In the genomic region with DNA sequence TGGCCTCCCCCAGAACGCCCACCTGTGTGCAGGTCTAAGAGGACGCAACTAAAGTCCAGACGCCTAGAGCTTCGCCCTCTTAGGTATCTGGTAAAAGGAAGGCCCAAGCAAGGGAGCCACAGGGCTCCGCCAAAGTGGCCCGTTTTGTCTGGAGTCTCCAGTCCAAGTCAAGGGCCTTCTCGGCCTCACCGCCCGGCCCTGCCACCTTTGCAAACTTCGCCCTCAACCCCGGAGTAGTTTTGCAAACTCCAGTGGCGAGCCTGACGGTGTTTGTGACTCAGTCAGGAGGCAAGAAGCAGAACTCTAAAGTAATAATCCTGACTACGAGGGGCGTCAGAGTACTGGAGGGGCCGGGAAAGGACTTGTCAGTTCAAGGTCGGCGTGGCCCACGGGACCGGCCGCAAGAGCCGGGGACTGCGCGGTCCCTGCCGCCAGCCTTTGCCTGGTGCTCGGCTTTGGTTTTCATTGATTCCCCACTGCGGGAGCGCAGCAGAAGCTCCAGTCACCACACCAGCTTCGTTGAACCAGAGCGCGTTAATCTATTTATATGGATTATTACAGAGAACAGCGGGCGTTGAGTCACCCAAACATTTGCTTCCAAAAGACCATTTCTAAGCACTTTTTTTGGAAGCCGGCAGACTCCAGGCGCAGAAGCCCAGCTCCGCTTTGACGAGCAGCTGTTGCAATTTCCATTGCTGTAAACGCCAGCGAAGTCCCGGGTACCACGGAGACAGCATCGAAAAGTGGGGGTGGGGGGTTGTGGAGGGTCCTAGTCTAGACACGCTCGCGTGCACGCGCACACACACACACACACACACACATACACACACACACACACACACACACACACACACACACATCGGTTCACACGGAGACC, we compare ENCODE assay signal across 8 mouse cellular contexts. TPM values are rescaled to one million over a fixed set of nuclear protein-coding genes. Genes with fewer than 3 reads are reported as not detected.
DNase-seq lines count a peak whose midpoint lies in the region; ATAC-seq and TF ChIP-seq lines count a peak whose summit lies in the region.

No protein-coding gene starts in this region.

- peak overlapping the region; percentile 93 for H3K4me2 ChIP-seq in intestine, embryonic 15.5 days (replicated peaks)
- H3K4me2 ChIP-seq in limb, embryonic 11.5 days (ENCODE audit: low read depth, severe bottlenecking), result peak overlapping the region; percentile 95
- H3K4me2 ChIP-seq in midbrain, embryonic 14.5 days (ENCODE audit: low read length), result peak overlapping the region; percentile 97

- no peak overlapping the region for H3K27ac ChIP-seq in cortical plate, adult 2 months (ENCODE audit: insufficient read depth, low read length)
- H3K27ac ChIP-seq in intestine, embryonic 15.5 days, result peak overlapping the region; percentile 36; the same call in 1 of the 2 replicates
- peak overlapping the region; percentile 98 for H3K27ac ChIP-seq in limb, embryonic 11.5 days (replicated peaks; ENCODE audit: low read depth, low read length)
- peak overlapping the region; percentile 73 for H3K27ac ChIP-seq in midbrain, embryonic 14.5 days (replicated peaks; ENCODE audit: low read depth, low read length)

- no peaks in the 10 kb centered on the region for H3K9me3 ChIP-seq in intestine, embryonic 15.5 days
- H3K9me3 ChIP-seq in limb, embryonic 11.5 days (ENCODE audit: control insufficient read depth, low read length), result no peaks in the 10 kb centered on the region
- no peaks in the 10 kb centered on the region for H3K9me3 ChIP-seq in midbrain, embryonic 14.5 days (ENCODE audit: control insufficient read depth, low read length)

- DNase-seq in Muller cell, postnatal 12 days (ENCODE audit: inconsistent ontology term), result peak; percentile 82
- peak; percentile 41 for DNase-seq in gastrocnemius, postnatal 10 days
- DNase-seq in limb, embryonic 11.5 days (ENCODE audit: low spot score), result peak; percentile 75
- peak; percentile 81 for DNase-seq in midbrain, embryonic 14.5 days
- DNase-seq in urinary bladder, adult 2 months (ENCODE audit: low spot score), result peak; percentile 27
- DNase-seq in c-Kit-positive CD71-positive TER-119-positive erythroid progenitor cells, embryonic 14.5 days (ENCODE audit: low spot score), result no peak

- H3K9ac ChIP-seq in intestine, embryonic 15.5 days, result peak overlapping the region; percentile 23; the same call in 1 of the 2 replicates
- peak overlapping the region; percentile 62 for H3K9ac ChIP-seq in limb, embryonic 11.5 days (ENCODE audit: low read length)
- peak overlapping the region; percentile 42 for H3K9ac ChIP-seq in midbrain, embryonic 14.5 days (replicated peaks; ENCODE audit: low read length)

- H3K27me3 ChIP-seq in intestine, embryonic 15.5 days (replicated peaks), result peaks cover 19% of the 10 kb centered on the region
- H3K27me3 ChIP-seq in limb, embryonic 11.5 days (ENCODE audit: control insufficient read depth, insufficient read depth, low read length), result peaks cover 2% of the 10 kb centered on the region; the same call in 1 of the 2 replicates
- H3K27me3 ChIP-seq in midbrain, embryonic 14.5 days (ENCODE audit: control insufficient read depth, insufficient read depth, low read length), result peaks cover 13% of the 10 kb centered on the region; the same call in 1 of the 2 replicates

- TF ChIP-seq CTCF in cortical plate, adult 2 months (IDR thresholded peaks at IDR 0.05; ENCODE audit: extremely low read depth, insufficient read depth, low read length), result no peak

- H3K36me3 ChIP-seq in intestine, embryonic 15.5 days, result no peaks in the 10 kb centered on the region
- no peaks in the 10 kb centered on the region for H3K36me3 ChIP-seq in limb, embryonic 11.5 days (ENCODE audit: control insufficient read depth, insufficient read depth, low read length)
- H3K36me3 ChIP-seq in midbrain, embryonic 14.5 days (ENCODE audit: control insufficient read depth, insufficient read depth, low read length), result no peaks in the 10 kb centered on the region

- TF ChIP-seq POLR2A in cortical plate, adult 2 months (IDR thresholded peaks at IDR 0.05; ENCODE audit: extremely low read depth, insufficient read depth, low read length), result no peak

- H3K4me3 ChIP-seq in cortical plate, adult 2 months (ENCODE audit: insufficient read depth, low read length), result peak overlapping the region; percentile 76
- peak overlapping the region; percentile 70 for H3K4me3 ChIP-seq in intestine, embryonic 15.5 days (replicated peaks)
- peak overlapping the region; percentile 79 for H3K4me3 ChIP-seq in limb, embryonic 11.5 days (ENCODE audit: low read depth, low read length)
- peak overlapping the region; percentile 60 for H3K4me3 ChIP-seq in midbrain, embryonic 14.5 days (replicated peaks; ENCODE audit: low read depth, low read length)

- no peaks in the 10 kb centered on the region for H3K4me1 ChIP-seq in cortical plate, adult 2 months (ENCODE audit: control insufficient read depth, insufficient read depth, low read length)
- H3K4me1 ChIP-seq in intestine, embryonic 15.5 days (replicated peaks), result peaks cover 31% of the 10 kb centered on the region
- H3K4me1 ChIP-seq in limb, embryonic 11.5 days (ENCODE audit: control insufficient read depth, insufficient read depth, low read length), result peaks cover 24% of the 10 kb centered on the region
- H3K4me1 ChIP-seq in midbrain, embryonic 14.5 days (ENCODE audit: control insufficient read depth, insufficient read depth, low read length), result peaks cover 24% of the 10 kb centered on the region; the same call in 1 of the 2 replicates

- 2% methylated on average over 49 of the region's 49 CpGs for WGBS in intestine, embryonic 15.5 days
- under 1% methylated on average over 49 of the region's 49 CpGs for WGBS in limb, embryonic 11.5 days
- under 1% methylated on average over 49 of the region's 49 CpGs for WGBS in midbrain, embryonic 14.5 days

- ATAC-seq in intestine, embryonic 15.5 days, result peak; percentile 40
- peak; percentile 53 for ATAC-seq in limb, embryonic 11.5 days (ENCODE audit: insufficient number of reproducible peaks, low FRiP score, low TSS enrichment, low read depth)
- peak; percentile 57 for ATAC-seq in midbrain, embryonic 14.5 days (ENCODE audit: low FRiP score, low TSS enrichment)

RNA-seq across cellular contexts. Expression of a gene that starts 0.8 kb away (rescaled TPM):
- polyA plus RNA-seq in cortical plate, adult 2 months (2012; rRNA removed), result 19.2 and 21.8 TPM in 2 replicates
- 1 to 10 TPM; 2.1 to 2.7 TPM for total RNA-seq in gastrocnemius, postnatal 10 days (2021)
- polyA plus RNA-seq in intestine, embryonic 15.5 days (2015; fragmentation: Nextera tagmentation; extraction: Ambion mirVana), result 35.0 and 41.2 TPM in 2 replicates
- polyA plus RNA-seq in limb, embryonic 11.5 days (2014; fragmentation: Nextera tagmentation; extraction: Ambion mirVana), result 208 and 215 TPM in 2 replicates
- 45.5 and 62.2 TPM in 2 replicates for polyA plus RNA-seq in midbrain, embryonic 14.5 days (2014; fragmentation: Nextera tagmentation; extraction: Ambion mirVana)
- polyA plus RNA-seq in urinary bladder, adult 2 months (2012; rRNA removed), result 0.96 and 1.1 TPM in 2 replicates
